ENCODE assay signal across 27 mouse cellular contexts in genomic region chr13:72370997-72371396, GRCm38 (mm10).
DNase-seq lines count a peak whose midpoint lies in the region; ATAC-seq lines count a peak whose summit lies in the region.
"Had no signal": no experiment of that assay in that cellular context is flagged by ENCODE, and none has a peak within 500 bp of the region (broad histone marks: within the 10 kb centered on the region; RNA-seq: fewer than 3 reads in every experiment).

No protein-coding gene starts in this region.

- no peak overlapping the region for H3K9ac ChIP-seq in lung, embryonic 16.5 days (ENCODE audit: low read length)
- H3K9ac ChIP-seq in midbrain, embryonic 16.5 days (ENCODE audit: low read depth, low read length), result no peak overlapping the region
- H3K9ac ChIP-seq: embryonic facial prominence, embryonic 13.5 days; forebrain, embryonic 13.5 days; intestine, embryonic 15.5 days; limb, embryonic 12.5 days; liver, embryonic 12.5 days; neural tube, embryonic 15.5 days; stomach, embryonic 15.5 days had no signal

- peaks cover 31% of the 10 kb centered on the region for H3K4me1 ChIP-seq in heart, embryonic 10.5 days
- H3K4me1 ChIP-seq in lung, embryonic 16.5 days (replicated peaks; ENCODE audit: control insufficient read depth, insufficient read depth, low read length), result peaks cover 8% of the 10 kb centered on the region; the same call in 1 of the 2 replicates
- H3K4me1 ChIP-seq in midbrain, embryonic 16.5 days (ENCODE audit: control insufficient read depth, insufficient read depth, low read length), result peaks cover 4% of the 10 kb centered on the region
- H3K4me1 ChIP-seq: intestine, embryonic 15.5 days; liver, embryonic 12.5 days had no signal

- 5% methylated on average over 5 of the region's 5 CpGs for WGBS in heart, embryonic 10.5 days
- 14% methylated on average over 5 of the region's 5 CpGs for WGBS in lung, embryonic 16.5 days
- 61% methylated on average over 5 of the region's 5 CpGs for WGBS in midbrain, embryonic 16.5 days

- DNase-seq in heart, embryonic 10.5 days (ENCODE audit: low spot score), result peak; percentile 88
- no peak for DNase-seq in heart, postnatal 25 days (ENCODE audit: low spot score)
- peak; percentile 4 to 16 for DNase-seq in heart, postnatal 14 days
- peak; percentile 36 to 58 for DNase-seq in lung, postnatal 4 days
- DNase-seq in cerebellum, adult 18-20 months, result no peak
- DNase-seq: adrenal gland, postnatal 25 days; cerebellum, adult 11 months; cerebellum, postnatal 14 days; embryo, embryonic 11 days; gastrocnemius, postnatal 36 days; kidney, adult 8-10 months; kidney, postnatal 10 days; thymus, postnatal 4 days had no signal

- no peaks in the 10 kb centered on the region for H3K36me3 ChIP-seq in heart, embryonic 10.5 days
- no peaks in the 10 kb centered on the region for H3K36me3 ChIP-seq in lung, embryonic 16.5 days (ENCODE audit: control insufficient read depth, insufficient read depth, low read length)
- H3K36me3 ChIP-seq in midbrain, embryonic 16.5 days (ENCODE audit: control insufficient read depth, insufficient read depth, low read length), result no peaks in the 10 kb centered on the region
- H3K36me3 ChIP-seq: embryonic facial prominence, embryonic 13.5 days; intestine, embryonic 15.5 days; limb, embryonic 12.5 days; liver, embryonic 12.5 days; neural tube, embryonic 15.5 days; stomach, embryonic 15.5 days had no signal

- no peak overlapping the region for H3K4me2 ChIP-seq in lung, embryonic 16.5 days (ENCODE audit: low read depth, low read length)
- no peak overlapping the region for H3K4me2 ChIP-seq in midbrain, embryonic 16.5 days (ENCODE audit: low read length)
- H3K4me2 ChIP-seq: embryonic facial prominence, embryonic 13.5 days; forebrain, embryonic 13.5 days; intestine, embryonic 15.5 days; limb, embryonic 12.5 days; liver, embryonic 12.5 days; neural tube, embryonic 15.5 days; stomach, embryonic 15.5 days had no signal

- ATAC-seq in lung, embryonic 16.5 days (ENCODE audit: low read depth), result peak; percentile 81
- no peak for ATAC-seq in midbrain, embryonic 16.5 days
- ATAC-seq in cerebellum, adult (ENCODE audit: insufficient number of reproducible peaks, low FRiP score, low TSS enrichment), result no peak
- ATAC-seq: CD4-positive, CD25-positive, alpha-beta regulatory T cell, adult 4 months; forebrain, embryonic 13.5 days; hindbrain, embryonic 16.5 days; intestine, embryonic 15.5 days; liver, embryonic 12.5 days had no signal

- peaks cover 78% of the 10 kb centered on the region for H3K27me3 ChIP-seq in heart, embryonic 10.5 days (ENCODE audit: insufficient read depth, poor library complexity, severe bottlenecking)
- H3K27me3 ChIP-seq in lung, embryonic 16.5 days (ENCODE audit: control insufficient read depth, insufficient read depth, low read depth, low read length), result peaks cover 5% of the 10 kb centered on the region; the same call in 1 of the 2 replicates
- peaks cover 3% of the 10 kb centered on the region; the same call in 1 of the 2 replicates for H3K27me3 ChIP-seq in midbrain, embryonic 16.5 days (ENCODE audit: control insufficient read depth, insufficient read depth, low read depth, low read length)
- H3K27me3 ChIP-seq: stomach, embryonic 15.5 days had no signal

- intact Hi-C loops in heart, postnatal 25 days (cut with DNase I), result no loop called here
- intact Hi-C loops in heart, postnatal 14 days (cut with DNase I), result no loop called here

- H3K9me3 ChIP-seq in heart, embryonic 10.5 days, result no peaks in the 10 kb centered on the region
- no peaks in the 10 kb centered on the region for H3K9me3 ChIP-seq in lung, embryonic 16.5 days (ENCODE audit: control insufficient read depth, low read length)
- H3K9me3 ChIP-seq in midbrain, embryonic 16.5 days (replicated peaks; ENCODE audit: control insufficient read depth, low read length, poor library complexity, severe bottlenecking), result no peaks in the 10 kb centered on the region
- H3K9me3 ChIP-seq: embryonic facial prominence, embryonic 13.5 days; forebrain, embryonic 13.5 days; intestine, embryonic 15.5 days; limb, embryonic 12.5 days; liver, embryonic 12.5 days; neural tube, embryonic 15.5 days; stomach, embryonic 15.5 days had no signal

- H3K27ac ChIP-seq in heart, embryonic 10.5 days, result 0 out of 2 replicates have a peak overlapping the region, but pooled peaks have one; percentile 18
- no peak overlapping the region for H3K27ac ChIP-seq in lung, embryonic 16.5 days (ENCODE audit: low read length)
- H3K27ac ChIP-seq in midbrain, embryonic 16.5 days (ENCODE audit: low read length), result no peak overlapping the region
- H3K27ac ChIP-seq: embryonic facial prominence, embryonic 13.5 days; forebrain, embryonic 13.5 days; intestine, embryonic 15.5 days; limb, embryonic 12.5 days; liver, embryonic 12.5 days; macrophage; neural tube, embryonic 15.5 days; stomach, embryonic 15.5 days had no signal

- 0 out of 2 replicates have a peak overlapping the region, but pooled peaks have one; percentile 4 for H3K4me3 ChIP-seq in heart, embryonic 10.5 days
- H3K4me3 ChIP-seq in lung, embryonic 16.5 days (ENCODE audit: low read length), result no peak overlapping the region
- no peak overlapping the region for H3K4me3 ChIP-seq in midbrain, embryonic 16.5 days (ENCODE audit: low read depth, low read length)
- H3K4me3 ChIP-seq: embryonic facial prominence, embryonic 13.5 days; erythroblast, embryonic 14.5 days; forebrain, embryonic 13.5 days; intestine, embryonic 15.5 days; limb, embryonic 12.5 days; liver, embryonic 12.5 days; neural tube, embryonic 15.5 days; stomach, embryonic 15.5 days had no signal

Comparison
In these comparisons a context has a peak if more than half of its experiments do, and no peak if none do; other contexts are left out.
1. DNase-seq: peak in heart, embryonic 10.5 days (single experiment), heart, postnatal 14 days (2 of 2) and lung, postnatal 4 days (2 of 2); none in heart, postnatal 25 days (single experiment) and cerebellum, adult 18-20 months (0 of 2).